Mouse (Mus musculus) erythroblast, embryonic 14.5 days (primary cell): ENCODE results near the gene Atp6ap1.

ENCODE experiments used
- GATA1 ChIP-seq: IDR thresholded peaks from 2 replicates; pipeline ENCODE4 v1.6.1; 2012; ENCODE audit warnings: low read length, inconsistent platforms, mixed read lengths
- TAL1 ChIP-seq: IDR thresholded peaks from 3 replicates; pipeline ENCODE4 v1.6.1; 2012; ENCODE audit warnings: low read length, inconsistent platforms, mixed read lengths

DNA sequence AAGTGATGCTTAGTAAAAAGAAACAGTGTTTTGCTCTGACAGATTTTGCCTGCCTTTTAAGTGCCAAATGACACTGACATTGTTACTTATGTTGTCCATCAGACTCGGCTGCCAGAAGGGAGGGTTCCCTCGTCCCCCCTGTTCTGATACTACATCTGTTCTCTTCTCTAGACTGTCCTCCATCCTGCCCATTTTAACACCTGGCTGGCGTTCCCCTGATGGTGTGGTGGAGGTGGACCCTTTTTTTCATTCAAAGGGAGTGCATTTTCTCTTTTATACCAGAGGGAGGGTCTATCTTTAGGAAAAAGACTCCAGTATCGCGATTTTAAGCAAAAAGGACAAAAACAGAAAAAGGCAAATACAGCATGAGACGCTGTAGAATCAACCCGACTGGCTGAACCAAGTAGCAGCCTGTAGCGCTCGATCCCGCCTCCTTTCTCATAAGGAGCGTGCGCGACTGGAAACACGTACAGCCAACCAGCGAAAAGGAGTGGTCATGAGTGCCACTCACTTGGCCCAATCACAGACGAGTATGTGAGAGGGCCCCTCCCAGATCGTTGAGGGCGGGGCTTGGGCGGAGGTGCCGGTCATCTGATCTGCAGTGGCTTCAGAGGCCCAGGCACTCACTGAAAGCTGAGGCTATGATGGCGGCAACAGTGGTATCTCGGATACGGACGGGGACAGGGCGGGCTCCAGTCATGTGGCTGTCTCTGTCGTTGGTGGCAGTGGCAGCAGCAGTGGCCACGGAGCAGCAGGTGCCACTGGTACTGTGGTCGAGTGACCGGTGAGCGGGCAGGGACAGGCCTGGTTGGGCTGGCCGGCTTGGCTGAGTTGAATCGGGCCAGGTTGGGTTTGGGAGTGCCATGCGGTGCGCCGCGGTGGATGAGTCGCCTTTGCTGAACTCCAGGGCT is at the start of gene Atp6ap1:
- TF ChIP-seq GATA1, result no peak
- no peak for TF ChIP-seq TAL1
